Mouse (Mus musculus) heart, embryonic 11.5 days (tissue): ENCODE data around the gene D630045J12Rik. TPM values are rescaled to one million over a fixed set of nuclear protein-coding genes. Genes with fewer than 3 reads are reported as not detected.
A peak's percentile ranks its signal among the peaks of the same experiment; 100 is the strongest.

Experiments
- ATAC-seq: fragments of 200-750 bp; cut with Nextera tagmentation; replicated peaks from 2 replicates; pipeline ENCODE4 v1.8.0; 2017; ENCODE audit warnings: moderate library complexity; ENCODE audit not compliant: insufficient number of reproducible peaks, low FRiP score, low TSS enrichment
- H3K27ac ChIP-seq: fragments of 300-500 bp; sonication (generic); 2 replicates; pipeline ENCODE4 v1.5.1; 2014; ENCODE audit warnings: mild to moderate bottlenecking, low read depth, low read length
- H3K27me3 ChIP-seq: fragments of 300-500 bp; sonication (generic); 2 replicates; pipeline ENCODE4 v1.6.1; 2014; ENCODE audit warnings: mild to moderate bottlenecking, low read length, mixed read lengths; ENCODE audit not compliant: control insufficient read depth, insufficient read depth
- H3K36me3 ChIP-seq: fragments of 300-500 bp; sonication (generic); 2 replicates; pipeline ENCODE4 v1.6.1; 2014; ENCODE audit warnings: mild to moderate bottlenecking, low read length, moderate library complexity, mixed read lengths; ENCODE audit not compliant: control insufficient read depth, insufficient read depth
- H3K4me1 ChIP-seq: fragments of 300-500 bp; sonication (generic); 2 replicates; pipeline ENCODE4 v1.6.1; 2014; ENCODE audit warnings: low read length; ENCODE audit not compliant: control insufficient read depth, insufficient read depth
- H3K4me2 ChIP-seq: fragments of 300-500 bp; sonication (generic); 2 replicates; pipeline ENCODE4 v1.6.1; 2014; ENCODE audit warnings: mild to moderate bottlenecking, moderate library complexity
- H3K4me3 ChIP-seq: fragments of 300-500 bp; sonication (generic); 2 replicates; pipeline ENCODE4 v1.5.1; 2014; ENCODE audit warnings: low read depth, low read length
- H3K9ac ChIP-seq: fragments of 300-500 bp; sonication (generic); 2 replicates; pipeline ENCODE4 v1.6.1; 2014; ENCODE audit warnings: mild to moderate bottlenecking, low read depth, low read length, moderate library complexity
- H3K9me3 ChIP-seq: fragments of 300-500 bp; sonication (generic); replicated peaks from 2 replicates; pipeline ENCODE4 v1.6.1; 2016; ENCODE audit warnings: low read length; ENCODE audit not compliant: control insufficient read depth
- WGBS: fragments of 180-500 bp; shearing (Covaris S2); extraction: QIAGEN DNeasy Blood & Tissue Kit; methylation state at CpG from one replicate; pipeline ENCODE4 v1.1.7; 2014; ENCODE audit not compliant: insufficient replicate concordance; 5-methylcytosine and 5-hydroxymethylcytosine counted together
- polyA plus RNA-seq: library from polyadenylated mRNA; unstranded; fragments of >200 nt; fragmentation: Nextera tagmentation; extraction: Ambion mirVana; gene quantifications from 2 replicates; pipeline ENCODE4 v1.2.1, GENCODE M21; 2014

Gene D630045J12Rik
- polyA plus RNA-seq, 1 experiment from 2014 or later = 3.7 TPM

DNA sequence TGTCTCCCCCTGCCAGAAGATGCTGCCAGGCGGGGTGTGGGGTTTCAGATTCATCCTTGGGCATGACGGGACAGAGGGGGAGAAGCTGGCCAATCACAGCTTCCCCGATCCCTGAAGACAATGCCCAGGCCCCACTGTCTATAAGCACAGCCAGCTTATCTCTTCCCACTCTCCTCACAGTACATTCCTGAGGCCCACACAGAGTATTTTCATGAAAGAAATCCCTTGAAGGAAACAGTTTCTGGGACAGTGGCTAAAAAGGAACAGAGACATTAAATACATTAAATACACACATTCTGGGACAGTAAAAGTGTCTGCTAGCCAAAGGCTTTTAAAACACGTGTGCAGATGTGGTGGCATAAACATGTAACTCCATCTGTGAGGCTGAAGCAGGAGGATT is 173.4 kb downstream of the D630045J12Rik start:
- Histone ChIP-seq H3K27me3 (no peaks in the 10 kb centered on the region), H3K4me2 (no peak overlapping the region), H3K4me1 (peaks cover 17% of the 10 kb centered on the region), H3K4me3 (no peak overlapping the region), H3K9ac (no peak overlapping the region), H3K9me3 (no peaks in the 10 kb centered on the region), H3K27ac (peak overlapping the region; percentile 16; the same call in 1 of the 2 replicates), H3K36me3 (no peaks in the 10 kb centered on the region)
- 33% methylated on average over 4 of the region's 4 CpGs for WGBS
- no peak for ATAC-seq

DNA sequence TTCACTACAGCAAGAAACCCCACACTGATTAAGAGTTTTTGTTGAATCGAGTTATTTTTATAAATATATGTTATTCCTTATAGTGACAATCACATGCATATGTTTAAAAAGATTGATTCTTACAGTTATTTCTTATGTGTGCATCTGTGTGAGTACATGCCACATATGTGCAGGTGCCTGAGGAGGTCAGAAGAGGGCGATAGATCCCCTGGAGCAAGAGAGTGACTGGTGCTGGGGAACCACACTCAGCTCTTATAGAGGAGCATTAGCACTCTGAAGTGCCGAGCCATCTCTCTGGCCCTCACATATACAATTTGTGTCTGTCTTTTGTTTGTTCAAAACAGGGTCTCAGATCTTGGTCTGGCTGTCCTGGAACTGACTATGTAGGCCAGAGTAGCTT is 180.2 kb downstream of the D630045J12Rik start:
- H3K9ac ChIP-seq = no peak overlapping the region
- no peak for ATAC-seq
- H3K4me3 ChIP-seq = no peak overlapping the region
- H3K27me3 ChIP-seq = no peaks in the 10 kb centered on the region
- no peaks in the 10 kb centered on the region for H3K9me3 ChIP-seq
- 0 out of 2 replicates have a peak, but pooled peaks cover 3% of the 10 kb centered on the region for H3K4me1 ChIP-seq
- H3K36me3 ChIP-seq = no peaks in the 10 kb centered on the region
- WGBS = 86% methylated on average over 3 of the region's 3 CpGs
- no peak overlapping the region for H3K27ac ChIP-seq
- H3K4me2 ChIP-seq = no peak overlapping the region

Other genes starting within 250 kb of the D630045J12Rik start
- 0.15 and 0.30 TPM in 2 replicates for gene Svopl, start 207.0 kb downstream of the D630045J12Rik start, polyA plus RNA-seq
- gene Tmem213, start 144.8 kb downstream of the D630045J12Rik start, polyA plus RNA-seq = not detected in 2 replicates
- 0.34 TPM in 1 of 2 replicates, not detected in the other for gene Atp6v0a4, start 129.4 kb downstream of the D630045J12Rik start, polyA plus RNA-seq
- gene Zc3hav1l, start 45.2 kb upstream of the D630045J12Rik start, polyA plus RNA-seq = 10.4 and 11.6 TPM in 2 replicates
- gene Zc3hav1, start 100.6 kb upstream of the D630045J12Rik start, polyA plus RNA-seq = 8.0 and 11.3 TPM in 2 replicates
- 3.3 and 3.6 TPM in 2 replicates for gene Ttc26, start 127.5 kb upstream of the D630045J12Rik start, polyA plus RNA-seq
- gene Ubn2, start 179.9 kb upstream of the D630045J12Rik start, polyA plus RNA-seq = 10.1 and 15.1 TPM in 2 replicates